Mouse (Mus musculus) lung, postnatal 0 days (tissue): ENCODE data around the gene Fibin.

ENCODE experiments used
- CTCF ChIP-seq: IDR thresholded peaks from 2 replicates; pipeline ENCODE4 v1.5.1; 2016; ENCODE audit warnings: antibody characterized with exemption, mild to moderate bottlenecking
- EP300 ChIP-seq: IDR thresholded peaks from 2 replicates; pipeline ENCODE4 v1.6.1; 2016; ENCODE audit warnings: antibody characterized with exemption, mild to moderate bottlenecking, control low read depth

DNA sequence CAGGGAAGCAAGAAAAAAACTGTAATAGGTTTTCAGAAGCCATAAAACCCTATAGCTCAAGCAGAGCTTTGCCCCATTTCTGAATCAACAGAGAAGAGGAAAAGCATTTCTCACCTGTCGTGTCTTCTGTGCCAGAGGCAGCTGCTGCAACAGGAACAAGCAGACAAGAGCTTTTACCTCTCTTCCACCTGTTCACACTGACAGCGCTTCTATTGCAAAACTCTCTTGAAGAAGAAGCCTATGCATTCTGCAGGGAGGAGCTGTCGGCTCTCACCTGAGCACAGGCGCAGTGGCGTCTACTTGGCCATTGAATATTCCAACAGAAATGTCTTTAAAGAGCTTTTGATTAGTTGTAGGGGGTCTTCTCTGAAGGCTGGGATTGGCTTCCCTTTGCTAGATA is 48.9 kb downstream of the Fibin start:
- TF ChIP-seq EP300 (no peak), CTCF (no peak)
